ENCODE assay signal across 21 mouse cellular contexts in genomic region chr15:90960831-90961554, GRCm38 (mm10).
"Had no signal": no experiment of that assay in that cellular context is flagged by ENCODE, and none has a peak within 500 bp of the region (broad histone marks: within the 10 kb centered on the region; RNA-seq: fewer than 3 reads in every experiment).

No protein-coding gene starts in this region.

- H3K4me1 ChIP-seq: liver, embryonic 15.5 days; lung, embryonic 15.5 days; megakaryocyte, embryonic 14.5 days; midbrain, embryonic 13.5 days; midbrain, embryonic 15.5 days; neural tube, embryonic 13.5 days had no signal

- H3K4me2 ChIP-seq: liver, embryonic 15.5 days; lung, embryonic 15.5 days; midbrain, embryonic 11.5 days; midbrain, embryonic 13.5 days; midbrain, embryonic 15.5 days; neural tube, embryonic 13.5 days had no signal

- H3K9ac ChIP-seq: liver, embryonic 15.5 days; liver, postnatal 0 days; lung, embryonic 15.5 days; midbrain, embryonic 13.5 days; midbrain, embryonic 15.5 days; neural tube, embryonic 13.5 days had no signal

- H3K9me3 ChIP-seq: liver, embryonic 15.5 days; lung, embryonic 15.5 days; midbrain, embryonic 13.5 days; midbrain, embryonic 15.5 days; neural tube, embryonic 13.5 days had no signal

- ATAC-seq: liver, postnatal 0 days; lung, postnatal 0 days; midbrain, embryonic 13.5 days; midbrain, embryonic 15.5 days had no signal

- DNase-seq: liver, postnatal 0 days; lung, adult 2 months; lung, postnatal 14 days; lung, postnatal 36 days; retina, postnatal 1 day; right cerebral cortex, adult 18-20 months; right cerebral cortex, postnatal 25 days; right cerebral cortex, postnatal 4 days; spleen, adult 18-20 months; thymus, adult 18-20 months; thymus, postnatal 25 days; thymus, postnatal 4 days had no signal

- H3K27ac ChIP-seq: liver, embryonic 15.5 days; lung, embryonic 15.5 days; macrophage; midbrain, embryonic 13.5 days; midbrain, embryonic 15.5 days; neural tube, embryonic 13.5 days had no signal

- H3K27me3 ChIP-seq: liver, embryonic 15.5 days; lung, embryonic 15.5 days; megakaryocyte, embryonic 14.5 days; midbrain, embryonic 13.5 days; midbrain, embryonic 15.5 days; neural tube, embryonic 13.5 days had no signal

- H3K4me3 ChIP-seq: liver, embryonic 15.5 days; lung, embryonic 15.5 days; megakaryocyte, embryonic 14.5 days; midbrain, embryonic 13.5 days; midbrain, embryonic 15.5 days; neural tube, embryonic 13.5 days had no signal

- H3K36me3 ChIP-seq: liver, embryonic 15.5 days had no signal
